Mouse (Mus musculus) CD4-positive, CD25-positive, alpha-beta regulatory T cell, adult 2 months (primary cell): ENCODE measurements at regions not wholly inside any gene's neighbourhood (a gene's known extent, or its start where the extent isn't known, plus 50 kb on each side); places are given as distances from the start of the nearest gene placed in this dataset.
"Not testable (repeated sequence)": the region's sequence is repeated elsewhere in the genome, so short reads cannot be mapped to it uniquely, and the experiment has no call there.

Source experiments
- DNase-seq: peaks from one replicate; pipeline ENCODE4 v3.0.0-alpha.2; 2012; ENCODE audit warnings: low read depth, low spot score

DNA sequence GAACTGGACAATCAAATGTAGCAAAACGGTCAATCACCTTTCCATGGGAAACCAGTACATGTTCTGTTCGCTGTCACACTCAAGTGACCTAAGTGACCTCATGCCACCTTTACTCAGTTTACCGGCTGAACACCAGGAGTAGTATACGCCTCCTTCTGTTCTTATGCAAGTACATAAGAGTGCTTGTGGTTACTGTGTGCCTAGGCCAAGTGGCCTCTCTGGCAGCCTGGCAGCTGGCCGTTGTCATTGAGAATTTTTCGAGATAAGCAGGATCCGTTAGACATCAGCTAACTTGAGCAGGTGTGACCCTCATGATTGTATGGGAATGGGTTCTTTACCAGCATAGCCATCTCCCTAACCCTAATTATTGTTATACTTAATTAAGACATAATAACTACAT lies 167.5 kb downstream of the Tomm20 start:
- DNase-seq, result no peak

GRCm38 (mm10) chr8:126776605-126777469 lies 168.8 kb downstream of the Tomm20 start:
- peak; percentile 43 for DNase-seq

DNA sequence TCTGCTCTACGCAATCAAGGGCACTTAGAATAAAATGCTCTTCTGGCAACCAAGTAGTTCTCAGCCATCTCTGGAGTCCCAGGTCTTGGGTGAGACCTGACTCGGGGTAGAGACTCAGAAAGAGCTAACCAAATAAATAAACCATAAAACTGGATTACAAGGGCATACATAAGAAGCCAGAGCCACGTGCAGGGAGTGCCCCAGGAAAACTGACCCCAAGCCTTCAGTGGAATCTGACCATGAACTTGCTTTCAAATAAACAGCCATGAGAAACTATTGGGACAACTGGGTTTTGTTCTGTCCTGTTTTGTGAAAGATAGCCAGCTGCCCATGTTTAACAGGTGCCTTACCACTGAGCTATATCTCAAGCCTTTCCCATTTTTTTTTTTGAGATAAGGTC lies 170.3 kb downstream of the Tomm20 start:
- no peak for DNase-seq

DNA sequence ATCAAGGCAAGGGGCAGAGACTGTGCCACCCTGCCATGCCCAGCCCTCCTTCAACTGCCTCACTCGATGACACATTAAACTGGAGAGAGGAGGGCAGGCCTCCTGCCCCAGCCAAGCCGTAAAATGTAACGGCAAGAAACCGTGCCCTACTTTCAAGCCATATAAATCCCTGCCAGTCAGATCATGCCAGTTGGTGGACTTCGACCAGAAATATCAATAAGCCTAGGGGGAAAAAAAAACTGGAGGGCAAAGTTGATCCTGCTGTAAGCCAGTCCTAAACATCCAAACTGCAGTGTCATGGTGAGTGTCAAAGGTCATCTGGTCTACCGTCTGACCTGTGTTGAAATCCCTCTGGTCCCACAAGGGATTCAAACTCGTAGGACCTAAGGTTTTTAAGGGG lies 170.8 kb downstream of the Tomm20 start:
- DNase-seq, result no peak

DNA sequence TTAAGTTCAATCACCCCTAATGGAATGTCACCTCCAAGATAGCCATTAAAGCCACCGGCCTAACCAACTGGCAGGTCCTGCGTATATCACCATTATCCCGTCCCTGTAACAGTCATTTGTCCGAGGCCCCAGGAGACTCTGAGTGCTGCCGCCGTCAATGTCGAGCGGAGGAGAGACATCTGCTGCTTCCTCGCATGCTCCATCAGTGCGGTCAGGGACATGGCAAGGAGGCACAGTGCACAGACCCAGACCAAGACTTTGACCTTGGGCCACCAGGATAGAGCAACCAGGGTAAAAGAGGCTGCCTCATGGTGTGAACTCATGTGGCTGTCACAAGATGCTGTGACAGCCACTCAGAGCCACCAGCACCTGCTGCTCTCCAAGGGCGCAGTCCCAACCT lies 172.9 kb downstream of the Tomm20 start:
- DNase-seq, result no peak

GRCm38 (mm10) chr8:126772194-126772593 lies 173.4 kb downstream of the Tomm20 start:
- DNase-seq, result no peak

DNA sequence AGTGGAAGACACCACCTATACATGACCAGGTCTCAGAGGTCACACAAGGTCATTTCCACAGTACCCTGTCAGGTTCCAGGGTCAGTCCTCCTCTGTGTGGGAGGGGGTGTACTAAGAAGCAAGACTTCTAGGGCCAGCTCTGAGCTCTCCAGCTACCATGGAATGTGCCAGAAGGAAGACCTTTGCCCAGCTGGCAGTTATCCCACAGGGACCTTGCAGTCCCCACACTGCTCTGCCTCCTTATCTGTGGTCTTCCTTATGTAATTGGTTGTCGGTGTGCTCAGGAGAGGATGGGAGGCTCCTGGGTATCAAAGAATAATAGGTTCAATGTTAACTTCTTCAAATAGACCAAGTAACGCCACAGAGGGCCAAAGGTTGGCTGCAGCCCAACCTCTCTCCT lies 175.3 kb downstream of the Tomm20 start:
- not testable (repeated sequence) for DNase-seq

DNA sequence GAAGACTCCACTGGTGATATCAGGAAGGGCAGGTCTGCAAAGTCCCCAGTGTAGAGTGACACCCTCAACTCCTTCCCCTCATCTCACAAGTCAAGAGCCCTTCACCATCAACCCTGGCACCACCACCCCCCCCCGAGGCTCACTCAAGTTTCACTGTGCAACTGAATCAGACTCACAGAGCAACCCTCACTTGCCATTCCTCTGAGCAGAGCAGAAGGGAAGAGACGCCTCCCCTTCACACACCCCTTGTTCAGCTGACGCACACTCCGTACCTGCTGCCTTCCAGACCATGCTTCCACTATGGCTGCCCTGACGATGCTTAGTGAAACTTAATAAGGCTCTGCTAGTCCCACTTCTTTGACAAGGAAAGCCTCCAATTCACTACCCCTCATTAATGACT lies 174.4 kb upstream of the Irf2bp2 start:
- no peak for DNase-seq

DNA sequence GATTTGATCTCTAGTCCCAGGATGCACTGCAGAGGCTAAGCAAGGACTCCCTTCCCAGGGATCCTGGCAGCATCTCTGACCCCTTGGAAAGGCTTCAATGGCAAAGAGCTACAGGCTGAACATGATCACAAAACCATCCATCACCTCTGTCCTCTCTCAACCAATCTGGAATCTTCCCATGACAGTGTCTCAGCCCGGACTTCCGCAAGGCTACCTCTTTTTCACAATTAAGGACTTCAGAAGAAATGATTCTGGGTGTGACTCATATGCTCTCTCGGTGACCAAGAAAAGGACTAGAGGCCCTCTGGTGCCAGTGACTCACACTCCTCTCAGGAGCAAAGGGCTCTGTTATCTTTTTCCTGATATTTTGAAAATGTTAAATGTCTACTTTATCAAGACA lies 173.6 kb upstream of the Irf2bp2 start:
- DNase-seq, result no peak

- DNase-seq, result no peak
Measured at GRCm38 (mm10) chr8:126765693-126766238, 172.0 kb upstream of the Irf2bp2 start.

- DNase-seq, result no peak
Measured at GRCm38 (mm10) chr8:126763600-126763999, 169.8 kb upstream of the Irf2bp2 start.

GRCm38 (mm10) chr8:126759711-126760110 lies 165.9 kb upstream of the Irf2bp2 start:
- no peak for DNase-seq

- no peak for DNase-seq
Measured at GRCm38 (mm10) chr8:126758951-126759350, 165.2 kb upstream of the Irf2bp2 start.

DNA sequence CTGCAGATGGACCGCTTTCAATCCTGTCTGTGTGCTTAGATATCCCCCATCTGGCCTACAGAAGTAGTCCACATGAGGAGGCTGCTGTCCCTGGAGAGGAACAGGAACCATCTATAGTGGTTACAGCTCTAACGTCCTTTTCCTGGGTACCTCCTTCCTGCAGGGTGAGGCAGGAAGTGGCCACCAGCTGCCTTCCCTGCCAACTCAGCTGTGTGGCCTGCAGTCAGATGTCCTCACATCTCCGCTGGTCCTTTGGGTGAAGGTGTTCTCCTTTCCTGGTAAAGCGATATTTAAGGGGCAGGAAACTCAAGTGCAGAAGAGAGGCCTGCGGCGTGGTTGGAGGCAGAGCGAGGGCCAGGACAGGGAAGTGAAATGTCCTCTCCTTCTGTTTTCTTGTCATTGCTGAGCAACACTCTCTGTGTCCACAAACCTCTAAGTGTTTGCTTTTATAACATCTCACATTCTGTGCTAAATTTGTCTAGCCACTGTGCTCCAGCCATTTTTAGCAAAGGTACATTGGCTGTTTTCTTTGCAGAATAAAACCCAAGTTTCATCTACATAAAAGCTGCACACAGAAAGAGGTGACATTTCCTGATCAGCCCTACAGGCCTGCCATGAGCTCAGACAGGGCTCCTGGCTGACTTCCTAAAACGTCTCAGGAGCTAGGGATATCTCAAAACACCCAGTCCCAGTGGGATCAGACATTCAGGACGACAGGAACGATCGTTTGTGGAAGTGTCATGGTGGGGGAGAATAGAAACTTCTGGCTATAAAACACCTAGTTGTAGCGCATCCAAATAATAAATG lies 164.4 kb upstream of the Irf2bp2 start:
- peak; percentile 63 for DNase-seq

DNA sequence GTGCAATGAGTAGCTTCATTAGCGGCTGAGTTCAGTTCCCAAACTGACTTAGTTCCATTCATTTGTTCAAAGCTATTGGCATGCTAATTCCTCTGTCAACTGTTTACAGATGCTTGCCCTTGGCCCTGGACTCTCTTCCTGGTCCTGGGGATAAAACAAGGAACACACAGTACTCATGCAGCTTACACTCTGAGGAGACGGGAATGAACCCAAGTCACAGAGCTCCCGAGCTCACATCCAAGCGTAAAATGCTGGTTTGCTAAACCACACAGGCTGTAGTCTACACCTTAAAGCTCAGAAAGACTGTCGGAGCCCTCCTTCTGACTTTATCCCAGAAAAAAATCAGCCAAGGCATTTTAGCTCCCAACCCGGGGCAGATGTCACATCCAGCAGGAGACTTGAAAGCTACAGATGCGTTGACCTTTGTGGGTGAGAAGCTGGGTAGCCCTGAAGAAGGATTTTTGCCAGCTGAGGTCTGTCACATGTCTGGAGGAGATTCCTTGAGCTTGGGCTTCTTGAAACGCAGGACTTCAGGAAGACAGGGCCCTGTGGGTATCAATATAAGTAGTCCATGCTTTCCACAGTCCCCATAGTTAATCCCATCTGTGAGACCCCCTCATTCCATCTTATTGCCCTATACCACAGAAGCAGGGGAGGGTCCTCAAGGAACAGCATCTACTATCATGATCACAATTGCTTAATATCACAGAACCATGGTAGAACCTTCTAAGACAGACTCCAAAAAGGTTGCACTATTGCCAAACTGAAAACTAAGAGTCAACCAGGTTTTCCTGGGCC lies 162.7 kb upstream of the Irf2bp2 start:
- DNase-seq, result no peak

DNA sequence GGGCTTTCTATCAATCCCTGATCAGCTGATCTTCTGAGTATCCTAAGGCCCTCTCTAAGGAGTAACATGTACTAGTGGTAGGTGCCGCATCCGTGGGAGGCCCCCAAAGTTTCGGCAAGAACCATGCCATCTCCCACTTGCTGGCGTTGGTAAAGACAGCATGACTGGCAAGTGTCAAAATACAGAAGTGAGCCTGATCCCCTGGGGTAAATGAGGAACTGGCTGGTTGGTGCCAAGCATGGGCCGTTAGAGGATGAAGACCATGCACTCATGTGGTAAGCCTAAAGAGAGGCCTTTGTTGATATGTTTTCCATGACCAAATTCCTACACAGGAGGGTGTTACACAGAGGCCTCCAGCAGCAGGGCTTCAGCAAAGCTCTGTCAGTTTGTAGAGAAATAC lies 161.9 kb upstream of the Irf2bp2 start:
- DNase-seq, result no peak

- DNase-seq, result no peak
Measured at GRCm38 (mm10) chr8:126754361-126754809, 160.6 kb upstream of the Irf2bp2 start.

DNA sequence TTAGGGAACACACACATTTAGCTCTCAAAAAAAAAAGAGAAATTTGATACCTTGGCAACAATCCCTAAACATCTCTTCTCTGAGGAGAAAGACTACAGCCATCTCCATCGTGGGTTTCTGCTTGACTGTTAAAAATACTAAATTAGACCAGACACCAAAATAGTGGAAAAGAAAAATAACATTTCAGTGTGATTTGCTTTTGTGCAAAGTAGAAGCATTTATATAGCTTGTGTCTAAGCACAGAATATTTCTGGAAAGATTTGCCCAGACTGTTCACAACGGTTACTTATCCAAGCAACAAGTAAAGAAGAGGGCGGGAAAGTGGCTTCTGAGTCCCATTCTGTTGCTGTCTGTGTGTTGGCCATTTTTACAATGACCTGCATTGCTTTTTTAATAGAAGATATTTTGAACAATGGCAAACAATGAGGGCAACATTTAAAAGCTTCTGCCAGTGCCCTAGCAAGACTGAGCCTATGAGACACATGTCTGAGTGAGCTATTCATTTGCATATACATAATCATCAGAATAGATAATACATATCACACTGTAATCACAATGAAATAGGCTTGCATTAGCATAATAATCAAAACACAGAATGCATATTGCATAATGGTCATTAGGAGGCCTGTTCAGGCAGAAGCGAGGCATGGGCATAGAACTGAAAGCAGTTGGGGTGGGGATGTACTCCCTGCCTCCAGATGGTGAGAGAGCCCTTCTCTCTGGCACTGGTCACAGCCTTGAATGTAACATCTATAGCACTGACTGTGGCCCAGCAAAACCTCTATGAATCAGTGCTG lies 159.5 kb upstream of the Irf2bp2 start:
- no peak for DNase-seq

DNA sequence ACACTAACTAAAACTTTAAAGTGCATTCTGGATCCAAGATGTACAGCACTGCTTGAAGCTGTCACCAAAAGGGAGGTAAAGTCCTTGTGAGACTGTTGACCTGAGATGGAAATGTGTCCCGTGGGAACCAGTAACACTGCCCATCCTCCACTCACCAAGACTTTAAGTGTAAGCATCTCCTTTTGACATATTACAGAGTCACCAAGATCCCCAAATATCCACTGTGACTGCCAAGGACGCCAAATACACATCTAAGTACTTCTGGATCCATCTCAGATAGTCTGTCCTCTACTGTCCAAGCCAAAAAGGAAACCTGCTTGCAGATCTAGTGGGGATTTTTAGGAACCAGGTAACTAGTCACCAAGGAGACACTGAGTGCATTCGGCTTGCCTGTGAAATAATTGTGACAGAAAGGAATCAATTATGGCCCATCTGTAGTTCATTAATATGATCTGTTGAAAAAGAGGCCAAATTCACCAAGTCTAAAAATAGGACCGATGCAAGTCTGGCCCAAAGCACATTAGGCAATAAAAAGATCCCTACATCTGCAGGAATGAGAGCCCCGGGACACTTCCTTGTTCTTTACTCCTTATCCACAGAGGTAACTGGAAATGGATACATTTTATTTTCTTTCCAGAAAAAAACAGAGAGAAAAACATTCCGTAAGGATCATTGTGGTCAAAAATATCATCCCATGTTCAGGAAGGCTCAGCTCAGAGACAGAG lies 157.8 kb upstream of the Irf2bp2 start:
- no peak for DNase-seq
